Comparison of ENCODE assay signal across 17 mouse cellular contexts in genomic region chr1:169517376-169517892, GRCm38 (mm10). TPM values are rescaled to one million over a fixed set of nuclear protein-coding genes. Genes with fewer than 3 reads are reported as not detected.
DNase-seq lines count a peak whose midpoint lies in the region; ATAC-seq and TF ChIP-seq lines count a peak whose summit lies in the region.
"Had no signal": no experiment of that assay in that cellular context is flagged by ENCODE, and none has a peak within 500 bp of the region (broad histone marks: within the 10 kb centered on the region; RNA-seq: fewer than 3 reads in every experiment).

No protein-coding gene starts in this region.

- DNase-seq in hindbrain, postnatal 0 days (ENCODE audit: low spot score), result no peak
- DNase-seq in hindbrain, embryonic 10.5 days (ENCODE audit: low spot score), result no peak
- no peak for DNase-seq in thymus, adult 2 months
- DNase-seq in thymus, postnatal 25 days, result no peak
- no peak for DNase-seq in adrenal gland, postnatal 10 days
- no peak for DNase-seq in gastrocnemius, adult 18-20 months (ENCODE audit: low spot score)
- DNase-seq in cerebellum, adult 8-10 months, result no peak
- DNase-seq: adrenal gland, adult 8-10 months; cerebellum, adult 9-10 months; embryo, embryonic 11 days; left cerebral cortex, postnatal 4 days; lung, adult 2 months; thymus, postnatal 4 days had no signal

- TF ChIP-seq CTCF in hindbrain, postnatal 0 days (IDR thresholded peaks at IDR 0.05; ENCODE audit: low read depth), result peak; percentile 41
- TF ChIP-seq CTCF in thymus, adult 2 months (IDR thresholded peaks at IDR 0.05; ENCODE audit: borderline replicate concordance, control insufficient read depth, extremely low read depth, insufficient read depth, low read length, poor library complexity), result 0 out of 2 replicates have a peak, but pooled peaks have one; percentile 12

- no peak overlapping the region for H3K27ac ChIP-seq in hindbrain, postnatal 0 days
- no peak overlapping the region for H3K27ac ChIP-seq in hindbrain, embryonic 10.5 days
- no peak overlapping the region for H3K27ac ChIP-seq in thymus, adult 2 months (ENCODE audit: control insufficient read depth, insufficient read depth, low read length)
- H3K27ac ChIP-seq: heart, embryonic 15.5 days; hindbrain, embryonic 15.5 days had no signal

- no peak for TF ChIP-seq POLR2A in thymus, adult 2 months (IDR thresholded peaks at IDR 0.05; ENCODE audit: control insufficient read depth, extremely low read depth, insufficient read depth, low read length, poor library complexity)

- no peak overlapping the region for H3K9ac ChIP-seq in hindbrain, postnatal 0 days (replicated peaks; ENCODE audit: low read length)
- H3K9ac ChIP-seq: heart, embryonic 15.5 days; hindbrain, embryonic 15.5 days had no signal

- H3K36me3 ChIP-seq in hindbrain, postnatal 0 days (ENCODE audit: insufficient read depth, low read length), result no peaks in the 10 kb centered on the region; the same call in 1 of the 2 replicates
- H3K36me3 ChIP-seq in hindbrain, embryonic 10.5 days, result peaks cover 93% of the 10 kb centered on the region
- peaks cover 37% of the 10 kb centered on the region for H3K36me3 ChIP-seq in thymus, adult 2 months (ENCODE audit: control insufficient read depth, insufficient read depth, low read length)
- H3K36me3 ChIP-seq: hindbrain, embryonic 15.5 days had no signal

- no peaks in the 10 kb centered on the region for H3K27me3 ChIP-seq in hindbrain, postnatal 0 days (ENCODE audit: insufficient read depth, low read length)
- H3K27me3 ChIP-seq in hindbrain, embryonic 10.5 days (ENCODE audit: insufficient read depth, poor library complexity, severe bottlenecking), result no peaks in the 10 kb centered on the region
- H3K27me3 ChIP-seq in thymus, adult 2 months (ENCODE audit: control insufficient read depth, insufficient read depth, low read length), result no peaks in the 10 kb centered on the region
- H3K27me3 ChIP-seq: heart, embryonic 15.5 days; hindbrain, embryonic 15.5 days had no signal

- WGBS in hindbrain, postnatal 0 days, result 92% methylated on average over 8 of the region's 8 CpGs
- WGBS in hindbrain, embryonic 10.5 days, result 94% methylated on average over 8 of the region's 8 CpGs
- 97% methylated on average over 8 of the region's 8 CpGs for WGBS in thymus, adult 2 months

- H3K9me3 ChIP-seq in hindbrain, postnatal 0 days (ENCODE audit: low read length), result no peaks in the 10 kb centered on the region
- no peaks in the 10 kb centered on the region for H3K9me3 ChIP-seq in hindbrain, embryonic 10.5 days
- H3K9me3 ChIP-seq: heart, embryonic 15.5 days; hindbrain, embryonic 15.5 days had no signal

- no peak overlapping the region for H3K4me2 ChIP-seq in hindbrain, postnatal 0 days (ENCODE audit: low read depth, low read length)
- H3K4me2 ChIP-seq: heart, embryonic 15.5 days; hindbrain, embryonic 15.5 days; midbrain, embryonic 11.5 days had no signal

- H3K4me3 ChIP-seq in hindbrain, postnatal 0 days (ENCODE audit: low read length), result no peak overlapping the region
- no peak overlapping the region for H3K4me3 ChIP-seq in hindbrain, embryonic 10.5 days
- H3K4me3 ChIP-seq in thymus, adult 2 months (ENCODE audit: control insufficient read depth, insufficient read depth, low read length), result no peak overlapping the region
- H3K4me3 ChIP-seq: heart, embryonic 15.5 days; hindbrain, embryonic 15.5 days had no signal

- no peaks in the 10 kb centered on the region for H3K4me1 ChIP-seq in hindbrain, postnatal 0 days (ENCODE audit: insufficient read depth, low read length)
- no peaks in the 10 kb centered on the region for H3K4me1 ChIP-seq in hindbrain, embryonic 10.5 days (replicated peaks)
- H3K4me1 ChIP-seq in thymus, adult 2 months (replicated peaks; ENCODE audit: control insufficient read depth, insufficient read depth, low read length), result no peaks in the 10 kb centered on the region
- H3K4me1 ChIP-seq: heart, embryonic 15.5 days; hindbrain, embryonic 15.5 days had no signal

- no peak for ATAC-seq in hindbrain, postnatal 0 days
- 0 out of 2 replicates have a peak, but pooled peaks have one; percentile 21 for ATAC-seq in megakaryocyte, adult 5-6 weeks (ENCODE audit: poor library complexity, severe bottlenecking)

RNA-seq across cellular contexts. Expression of gene Nuf2, which starts 13.8 kb away (rescaled TPM):
- total RNA-seq in hindbrain, postnatal 0 days (2014; rRNA removed), result 5.2 and 5.9 TPM in 2 replicates
- polyA plus RNA-seq in hindbrain, postnatal 0 days (2015; fragmentation: Nextera tagmentation; extraction: Ambion mirVana), result 13.0 and 15.8 TPM in 2 replicates
- 67.6 and 75.7 TPM in 2 replicates for polyA plus RNA-seq in hindbrain, embryonic 10.5 days (2016; fragmentation: Nextera tagmentation; extraction: Ambion mirVana)
- polyA plus RNA-seq in thymus, adult 2 months (2012; rRNA removed), result 7.2 and 8.9 TPM in 2 replicates
- 80.0 and 82.6 TPM in 2 replicates for total RNA-seq in megakaryocyte, adult 5-6 weeks (2015)
- 143 and 162 TPM in 2 replicates for total RNA-seq in megakaryocyte, adult 5-6 weeks (2017)
- 10 to 100 TPM; 12.4 to 13.4 TPM for total RNA-seq in adrenal gland, postnatal 10 days (2021)
- total RNA-seq in gastrocnemius, adult 18-20 months (2021), result under 1 TPM in 1 of 2 experiments, not detected in 1; 0.34 TPM

Comparison
In these comparisons a context has a peak if more than half of its experiments do, and no peak if none do; other contexts are left out.
1. RNA of gene Nuf2, which starts 13.8 kb away (total RNA-seq): 80.0 to 162 TPM in megakaryocyte, adult 5-6 weeks; 12.4 to 13.4 TPM in adrenal gland, postnatal 10 days, 5.2 to 5.9 TPM in hindbrain, postnatal 0 days and 0.34 TPM in gastrocnemius, adult 18-20 months; every median in the first group is over 4 times any median in the second.